In genomic region chr17:15194894-15195461, GRCm38 (mm10) we compare ENCODE assay signal across 8 mouse cellular contexts.
DNase-seq lines count a peak whose midpoint lies in the region; ATAC-seq and TF ChIP-seq lines count a peak whose summit lies in the region.

No protein-coding gene starts in this region.

- no peaks in the 10 kb centered on the region for H3K27me3 ChIP-seq in stomach, embryonic 14.5 days (ENCODE audit: control insufficient read depth, insufficient read depth, low read length)
- no peaks in the 10 kb centered on the region for H3K27me3 ChIP-seq in stomach, postnatal 0 days (ENCODE audit: control insufficient read depth, insufficient read depth, low read length)

- WGBS in stomach, embryonic 14.5 days = 22% methylated on average over 7 of the region's 7 CpGs
- WGBS in stomach, postnatal 0 days = 46% methylated on average over 7 of the region's 7 CpGs

- H3K9me3 ChIP-seq in stomach, embryonic 14.5 days (ENCODE audit: control insufficient read depth, low read depth, low read length) = no peaks in the 10 kb centered on the region
- H3K9me3 ChIP-seq in stomach, postnatal 0 days (ENCODE audit: control insufficient read depth, low read length) = no peaks in the 10 kb centered on the region

- H3K4me1 ChIP-seq in stomach, embryonic 14.5 days (ENCODE audit: control insufficient read depth, insufficient read depth, low read length) = peaks cover 31% of the 10 kb centered on the region
- H3K4me1 ChIP-seq in stomach, postnatal 0 days (replicated peaks; ENCODE audit: control insufficient read depth, insufficient read depth) = peaks cover 8% of the 10 kb centered on the region; the same call in 1 of the 2 replicates

- no peak overlapping the region for H3K4me3 ChIP-seq in stomach, embryonic 14.5 days (ENCODE audit: low read depth, low read length)
- H3K4me3 ChIP-seq in stomach, postnatal 0 days (ENCODE audit: low read depth, low read length) = no peak overlapping the region

- TF ChIP-seq CTCF in stomach, postnatal 0 days (IDR thresholded peaks at IDR 0.05; ENCODE audit: low read depth) = no peak

- H3K9ac ChIP-seq in stomach, embryonic 14.5 days (replicated peaks; ENCODE audit: low read depth, low read length) = no peak overlapping the region
- no peak overlapping the region for H3K9ac ChIP-seq in stomach, postnatal 0 days (ENCODE audit: low read length)

- H3K27ac ChIP-seq in stomach, embryonic 14.5 days (ENCODE audit: low read length) = no peak overlapping the region
- no peak overlapping the region for H3K27ac ChIP-seq in stomach, postnatal 0 days (replicated peaks)

- peak; percentile 25; the same call in 1 of the 2 replicates for ATAC-seq in stomach, embryonic 14.5 days (ENCODE audit: insufficient number of reproducible peaks, insufficient read depth, low FRiP score, low read depth)
- ATAC-seq in stomach, postnatal 0 days (ENCODE audit: low FRiP score, low TSS enrichment) = no peak

- no peak overlapping the region for H3K4me2 ChIP-seq in stomach, embryonic 14.5 days (replicated peaks; ENCODE audit: low read depth, low read length)
- no peak overlapping the region for H3K4me2 ChIP-seq in stomach, postnatal 0 days (replicated peaks; ENCODE audit: low read depth)

- no peak for TF ChIP-seq EP300 in stomach, postnatal 0 days (optimal IDR thresholded peaks at IDR 0.05)

- H3K36me3 ChIP-seq in stomach, embryonic 14.5 days (ENCODE audit: control insufficient read depth, insufficient read depth, low read length) = no peaks in the 10 kb centered on the region
- H3K36me3 ChIP-seq in stomach, postnatal 0 days (ENCODE audit: control insufficient read depth, insufficient read depth, low read length) = no peaks in the 10 kb centered on the region

- DNase-seq in stomach, postnatal 0 days (ENCODE audit: low spot score) = no peak
- peak; percentile 72 for DNase-seq in gastrocnemius, postnatal 10 days
- peak; percentile 16 for DNase-seq in lung, postnatal 14 days
- DNase-seq in c-Kit-positive CD71-positive TER-119-positive erythroid progenitor cells, embryonic 14.5 days (ENCODE audit: low spot score) = no peak
- no peak for DNase-seq in thymus, postnatal 14 days
- DNase-seq in adrenal gland, postnatal 10 days = no peak
- no peak for DNase-seq in ovary, postnatal 14 days (ENCODE audit: low spot score)

Comparison
In these comparisons a context has a peak if more than half of its experiments do, and no peak if none do; other contexts are left out.
1. DNase-seq: peak in gastrocnemius, postnatal 10 days (single experiment) and lung, postnatal 14 days (single experiment); none in stomach, postnatal 0 days (single experiment), c-Kit-positive CD71-positive TER-119-positive erythroid progenitor cells, embryonic 14.5 days (single experiment), thymus, postnatal 14 days (single experiment), adrenal gland, postnatal 10 days (single experiment) and ovary, postnatal 14 days (single experiment).